ENCODE assay signal across 8 mouse cellular contexts in the genomic region with DNA sequence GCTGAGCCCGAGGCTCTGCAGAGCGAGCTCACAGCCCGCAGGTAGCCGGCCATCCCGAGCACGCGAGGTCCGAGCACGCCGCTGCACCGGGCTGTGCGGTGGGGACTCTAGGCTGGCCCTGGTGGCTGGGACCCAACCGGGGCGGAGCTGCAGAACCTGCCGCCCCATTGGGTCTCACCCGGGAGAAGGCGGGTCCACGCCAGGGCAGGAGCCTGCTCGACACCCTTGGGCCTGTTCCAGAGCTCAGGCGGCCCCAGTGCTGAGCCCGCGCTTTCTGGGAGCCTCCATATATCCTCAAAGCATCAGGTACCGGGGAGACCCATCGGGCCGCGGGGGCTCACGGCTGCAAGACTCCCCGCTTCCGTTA. TPM values are rescaled to one million over a fixed set of nuclear protein-coding genes. Genes with fewer than 3 reads are reported as not detected.
DNase-seq lines count a peak whose midpoint lies in the region; ATAC-seq and TF ChIP-seq lines count a peak whose summit lies in the region.

Gene Idh2 (minus strand): TSS at position 169 of the 367 bp plus-strand sequence.

- ATAC-seq in forebrain, embryonic 12.5 days (ENCODE audit: low FRiP score): peak; percentile 97
- ATAC-seq in heart, postnatal 0 days (ENCODE audit: insufficient read depth, low read depth): peak; percentile 89
- peak; percentile 97 for ATAC-seq in liver, embryonic 16.5 days (ENCODE audit: low read depth)
- peak; percentile 96 for ATAC-seq in neural tube, embryonic 13.5 days (ENCODE audit: low read depth)

- peak; percentile 76 for TF ChIP-seq POLR2A in CH12.LX (IDR thresholded peaks at IDR 0.05; ENCODE audit: low read depth, low read length)
- peak; percentile 35; the same call in 1 of the 2 replicates for TF ChIP-seq POLR2A in testis, adult 2 months (IDR thresholded peaks at IDR 0.05; ENCODE audit: control insufficient read depth, low read depth, low read length)

- peak within 1 kb of the TSS; percentile 42 for H3K9ac ChIP-seq in CH12.LX (ENCODE audit: insufficient read depth, low read depth)
- peak within 1 kb of the TSS; percentile 97 for H3K9ac ChIP-seq in forebrain, embryonic 12.5 days
- peak within 1 kb of the TSS; percentile 99 for H3K9ac ChIP-seq in heart, postnatal 0 days (replicated peaks; ENCODE audit: low read depth, low read length)
- peak within 1 kb of the TSS; percentile 84 for H3K9ac ChIP-seq in liver, embryonic 16.5 days (ENCODE audit: low read depth, low read length)
- H3K9ac ChIP-seq in neural tube, embryonic 13.5 days: peak within 1 kb of the TSS; percentile 98

- dilution Hi-C loops in CH12.LX (cut with MboI; ENCODE audit: extremely low pct_ligation_motif_present, extremely low pct_unique_long_range_greater_than_20kb, low sequenced_read_pairs): no loop called here

- no peak for TF ChIP-seq EP300 in CH12.LX (IDR thresholded peaks at IDR 0.05; ENCODE audit: low read length)
- TF ChIP-seq EP300 in heart, postnatal 0 days (IDR thresholded peaks at IDR 0.05; ENCODE audit: low read depth): no peak

- H3K4me1 ChIP-seq in CH12.LX (ENCODE audit: control insufficient read depth in 1 of 2, insufficient read depth in 2 of 2): peaks cover 6 to 18% of the 10 kb centered on the region in 2 experiments
- H3K4me1 ChIP-seq in forebrain, embryonic 12.5 days: peaks cover 47% of the 10 kb centered on the region
- H3K4me1 ChIP-seq in heart, postnatal 0 days (ENCODE audit: control insufficient read depth, insufficient read depth): peaks cover 24% of the 10 kb centered on the region
- peaks cover 41% of the 10 kb centered on the region for H3K4me1 ChIP-seq in liver, embryonic 16.5 days (ENCODE audit: control insufficient read depth, low read depth, low read length)
- H3K4me1 ChIP-seq in neural tube, embryonic 13.5 days (replicated peaks): peaks cover 49% of the 10 kb centered on the region
- H3K4me1 ChIP-seq in testis, adult 2 months (ENCODE audit: control insufficient read depth, insufficient read depth, low read length): peaks cover 12% of the 10 kb centered on the region

- no peaks in the 10 kb centered on the region for H3K9me3 ChIP-seq in CH12.LX (replicated peaks; ENCODE audit: low read length)
- H3K9me3 ChIP-seq in forebrain, embryonic 12.5 days: no peaks in the 10 kb centered on the region
- no peaks in the 10 kb centered on the region for H3K9me3 ChIP-seq in heart, postnatal 0 days (replicated peaks; ENCODE audit: control insufficient read depth, low read length)
- no peaks in the 10 kb centered on the region for H3K9me3 ChIP-seq in liver, embryonic 16.5 days (replicated peaks; ENCODE audit: control insufficient read depth, low read length)
- no peaks in the 10 kb centered on the region for H3K9me3 ChIP-seq in neural tube, embryonic 13.5 days

- WGBS in forebrain, embryonic 12.5 days: under 1% methylated on average over 29 of the region's 29 CpGs
- WGBS in heart, postnatal 0 days: 0% methylated on average over 27 of the region's 29 CpGs
- WGBS in liver, embryonic 16.5 days (ENCODE audit: insufficient replicate concordance): 0% methylated on average over 29 of the region's 29 CpGs
- under 1% methylated on average over 29 of the region's 29 CpGs for WGBS in neural tube, embryonic 13.5 days

- peak within 1 kb of the TSS; percentile 55 to 80 (median 58) for H3K4me3 ChIP-seq in CH12.LX (replicated peaks in 1 of 3; ENCODE audit: low read depth in 2 of 3, low read length in 2 of 3, poor library complexity in 1 of 3)
- peak within 1 kb of the TSS; percentile 91 for H3K4me3 ChIP-seq in forebrain, embryonic 12.5 days (replicated peaks)
- peak within 1 kb of the TSS; percentile 88 for H3K4me3 ChIP-seq in heart, postnatal 0 days (ENCODE audit: low read depth, low read length)
- peak within 1 kb of the TSS; percentile 81 for H3K4me3 ChIP-seq in liver, embryonic 16.5 days (ENCODE audit: low read depth, low read length)
- H3K4me3 ChIP-seq in neural tube, embryonic 13.5 days: peak within 1 kb of the TSS; percentile 87
- peak within 1 kb of the TSS; percentile 79 for H3K4me3 ChIP-seq in testis, adult 2 months (ENCODE audit: control insufficient read depth, low read depth, low read length)

- peak; percentile 36 for DNase-seq in CH12.LX (ENCODE audit: extremely low read depth)
- peak; percentile 76 for DNase-seq in c-Kit-positive CD71-positive TER-119-negative erythroid progenitor cells, embryonic 14.5 days (ENCODE audit: low read depth)
- DNase-seq in heart, postnatal 0 days (ENCODE audit: low spot score): peak; percentile 87
- peak; percentile 93 to 96 for DNase-seq in kidney, postnatal 4 days

- H3K4me2 ChIP-seq in CH12.LX (ENCODE audit: insufficient read depth, low read depth, poor library complexity, severe bottlenecking): peak within 1 kb of the TSS; percentile 41
- peak within 1 kb of the TSS; percentile 76 for H3K4me2 ChIP-seq in forebrain, embryonic 12.5 days
- peak within 1 kb of the TSS; percentile 77 for H3K4me2 ChIP-seq in heart, postnatal 0 days (ENCODE audit: low read depth, low read length)
- H3K4me2 ChIP-seq in liver, embryonic 16.5 days (ENCODE audit: low read depth, low read length): peak within 1 kb of the TSS; percentile 99
- peak within 1 kb of the TSS; percentile 86 for H3K4me2 ChIP-seq in neural tube, embryonic 13.5 days

- H3K79me2 ChIP-seq in CH12.LX (replicated peaks; ENCODE audit: control insufficient read depth, extremely low read depth, insufficient read depth, poor library complexity, severe bottlenecking): no peaks in the 10 kb centered on the region

- H3K27me3 ChIP-seq in CH12.LX (replicated peaks): peaks cover 1% of the 10 kb centered on the region
- H3K27me3 ChIP-seq in forebrain, embryonic 12.5 days: no peaks in the 10 kb centered on the region
- H3K27me3 ChIP-seq in heart, postnatal 0 days (ENCODE audit: control insufficient read depth, insufficient read depth, low read length): no peaks in the 10 kb centered on the region
- H3K27me3 ChIP-seq in liver, embryonic 16.5 days (ENCODE audit: control insufficient read depth, insufficient read depth, low read depth, low read length): no peaks in the 10 kb centered on the region
- H3K27me3 ChIP-seq in neural tube, embryonic 13.5 days: no peaks in the 10 kb centered on the region
- H3K27me3 ChIP-seq in testis, adult 2 months (ENCODE audit: control insufficient read depth, insufficient read depth, low read length): no peaks in the 10 kb centered on the region

- TF ChIP-seq RAD21 in CH12.LX (IDR thresholded peaks at IDR 0.05; ENCODE audit: low read depth, low read length): no peak

- in situ Hi-C loops in CH12.LX (cut with MboI; ENCODE audit: low pct_ligation_motif_present, low pct_unique_long_range_greater_than_20kb, low sequenced_read_pairs): no loop called here

- no peaks in the 10 kb centered on the region for H3K36me3 ChIP-seq in CH12.LX (replicated peaks in 1 of 2; ENCODE audit: control insufficient read depth in 1 of 2, insufficient read depth in 1 of 2, low read length in 1 of 2)
- H3K36me3 ChIP-seq in forebrain, embryonic 12.5 days (replicated peaks): peaks cover 6% of the 10 kb centered on the region; the same call in 1 of the 2 replicates
- peaks cover 3% of the 10 kb centered on the region; the same call in 1 of the 2 replicates for H3K36me3 ChIP-seq in heart, postnatal 0 days (replicated peaks; ENCODE audit: control insufficient read depth, insufficient read depth, low read length)
- no peaks in the 10 kb centered on the region for H3K36me3 ChIP-seq in liver, embryonic 16.5 days (ENCODE audit: control insufficient read depth, insufficient read depth)
- no peaks in the 10 kb centered on the region for H3K36me3 ChIP-seq in neural tube, embryonic 13.5 days
- no peaks in the 10 kb centered on the region for H3K36me3 ChIP-seq in testis, adult 2 months (ENCODE audit: control insufficient read depth, insufficient read depth, low read length)

- TF ChIP-seq CTCF in CH12.LX (conservative IDR thresholded peaks at IDR 0.05 in 1 of 2, IDR thresholded peaks at IDR 0.05 in 1 of 2; ENCODE audit: low read depth in 2 of 2, low read length in 2 of 2): no peak
- TF ChIP-seq CTCF in heart, postnatal 0 days (IDR thresholded peaks at IDR 0.05; ENCODE audit: low read depth): no peak
- no peak for TF ChIP-seq CTCF in testis, adult 2 months (IDR thresholded peaks at IDR 0.05; ENCODE audit: control insufficient read depth, insufficient read depth, insufficient replicate concordance, low read depth, low read length)

- no peak within 1 kb of the TSS for H3K27ac ChIP-seq in CH12.LX (ENCODE audit: insufficient read depth, low read depth)
- peak within 1 kb of the TSS; percentile 96 for H3K27ac ChIP-seq in forebrain, embryonic 12.5 days
- H3K27ac ChIP-seq in heart, postnatal 0 days (ENCODE audit: low read depth): peak within 1 kb of the TSS; percentile 100
- peak within 1 kb of the TSS; percentile 80 for H3K27ac ChIP-seq in liver, embryonic 16.5 days (ENCODE audit: low read length)
- peak within 1 kb of the TSS; percentile 96 for H3K27ac ChIP-seq in neural tube, embryonic 13.5 days (replicated peaks)
- peak within 1 kb of the TSS; percentile 48 for H3K27ac ChIP-seq in testis, adult 2 months (ENCODE audit: control insufficient read depth, insufficient read depth, low read depth, low read length)

TF ChIP-seq in CH12.LX, 34 proteins besides CTCF, POLR2A, EP300 and RAD21 (continues in another document):
- TF ChIP-seq CHD2 (IDR thresholded peaks at IDR 0.05; ENCODE audit: low read length) (no peak), TBP (conservative IDR thresholded peaks at IDR 0.05; ENCODE audit: low read depth, low read length) (no peak), UBTF (IDR thresholded peaks at IDR 0.05; ENCODE audit: low read depth, low read length) (peak; percentile 91; the same call in 1 of the 2 replicates), PAX5 (IDR thresholded peaks at IDR 0.05; ENCODE audit: low read length) (no peak), MEF2A (IDR thresholded peaks at IDR 0.05; ENCODE audit: borderline replicate concordance, low read depth, low read length) (no peak), MAFK (IDR thresholded peaks at IDR 0.05; ENCODE audit: insufficient replicate concordance, low read length) (no peak), IRF4 (IDR thresholded peaks at IDR 0.05; ENCODE audit: low read depth, low read length) (no peak), TCF12 (IDR thresholded peaks at IDR 0.05; ENCODE audit: low read depth, low read length) (peak; percentile 39; the same call in 1 of the 2 replicates), MYC (IDR thresholded peaks at IDR 0.05; ENCODE audit: low read depth, low read length) (no peak)

RNA-seq across cellular contexts. Expression of gene Idh2, which starts in this region (rescaled TPM):
- total RNA-seq in CH12.LX (2012; rRNA removed): 71.1 and 96.4 TPM in 2 replicates
- total RNA-seq in CH12.LX (2014; rRNA removed): 20.8 and 21.5 TPM in 2 replicates
- 13.6 and 21.1 TPM in 2 replicates for polyA plus RNA-seq in CH12.LX (2012; ENCODE audit: insufficient read length, low read depth)
- 359 and 369 TPM in 2 replicates for polyA plus RNA-seq in forebrain, embryonic 12.5 days (2016; fragmentation: Nextera tagmentation; extraction: Ambion mirVana)
- total RNA-seq in heart, postnatal 0 days (2014; rRNA removed; ENCODE audit: low replicate concordance): 3,422 and 3,660 TPM in 2 replicates
- 2,757 and 2,826 TPM in 2 replicates for polyA plus RNA-seq in heart, postnatal 0 days (2015; fragmentation: Nextera tagmentation; extraction: Ambion mirVana)
- 204 and 221 TPM in 2 replicates for polyA plus RNA-seq in liver, embryonic 16.5 days (2015; fragmentation: Nextera tagmentation; extraction: Ambion mirVana)
- 217 and 273 TPM in 2 replicates for polyA plus RNA-seq in neural tube, embryonic 13.5 days (2015; fragmentation: Nextera tagmentation; extraction: Ambion mirVana)
- polyA plus RNA-seq in testis, adult 2 months (2012; rRNA removed): 9.6 and 11.2 TPM in 2 replicates

Comparison
In these comparisons a context has a peak if more than half of its experiments do, and no peak if none do; other contexts are left out.
1. RNA of gene Idh2 (total RNA-seq): 3,422 to 3,660 TPM in heart, postnatal 0 days; 20.8 to 96.4 TPM in CH12.LX; every median in the first group is over 10 times any median in the second.
2. DNase-seq: peak in every context shown above with its lines; median percentile 94 in kidney, postnatal 4 days; 87 in heart, postnatal 0 days; 76 in c-Kit-positive CD71-positive TER-119-negative erythroid progenitor cells, embryonic 14.5 days; 36 in CH12.LX.
3. H3K4me2 ChIP-seq: peak in every context shown above with its lines; median percentile 99 in liver, embryonic 16.5 days; 86 in neural tube, embryonic 13.5 days; 77 in heart, postnatal 0 days; 76 in forebrain, embryonic 12.5 days; 41 in CH12.LX.
4. H3K9ac ChIP-seq: peak in every context shown above with its lines; median percentile 99 in heart, postnatal 0 days; 98 in neural tube, embryonic 13.5 days; 97 in forebrain, embryonic 12.5 days; 84 in liver, embryonic 16.5 days; 42 in CH12.LX.
5. Peak in every context shown above with its lines, with median percentiles within 50 percentile points of each other: H3K4me3 ChIP-seq and ATAC-seq.